Mouse (Mus musculus): ENCODE data around the gene Adgrf3. TPM values are rescaled to one million over a fixed set of nuclear protein-coding genes. Genes with fewer than 3 reads are reported as not detected.
A peak's percentile ranks its signal among the peaks of the same experiment; 100 is the strongest.

Gene Adgrf3
- polyA plus RNA-seq, 1 experiment from 2014 or later = not detected

GRCm38 (mm10) chr5:30155821-30156629, 49.5 kb downstream of the Adgrf3 start:
- peak overlapping the region; percentile 80 for H3K4me2 ChIP-seq (replicated peaks)
- no peaks in the 10 kb centered on the region for H3K36me3 ChIP-seq
- H3K27me3 ChIP-seq = no peaks in the 10 kb centered on the region
- 30% methylated on average over 13 of the region's 13 CpGs for WGBS
- H3K4me3 ChIP-seq = peak overlapping the region; percentile 95
- peak overlapping the region; percentile 84; the same call in 1 of the 2 replicates for H3K27ac ChIP-seq
- H3K4me1 ChIP-seq = peaks cover 22% of the 10 kb centered on the region
- peak overlapping the region; percentile 95 for H3K9ac ChIP-seq
- no peaks in the 10 kb centered on the region for H3K9me3 ChIP-seq
- no peak for ATAC-seq (ENCODE audit: low FRiP score, low read depth)

GRCm38 (mm10) chr5:30155395-30155792, 50.1 kb downstream of the Adgrf3 start:
- Histone ChIP-seq H3K9me3 (no peaks in the 10 kb centered on the region), H3K4me1 (peaks cover 22% of the 10 kb centered on the region), H3K27me3 (no peaks in the 10 kb centered on the region), H3K4me3 (peak overlapping the region; percentile 95), H3K4me2 (replicated peaks) (peak overlapping the region; percentile 80), H3K9ac (peak overlapping the region; percentile 95), H3K36me3 (no peaks in the 10 kb centered on the region), H3K27ac (peak overlapping the region; percentile 84)
- under 1% methylated on average over 31 of the region's 31 CpGs for WGBS
- ATAC-seq (ENCODE audit: low FRiP score, low read depth) = peak; percentile 77

- peaks cover 22% of the 10 kb centered on the region for H3K4me1 ChIP-seq
- 0% methylated on average over 53 of the region's 53 CpGs for WGBS
- peak; percentile 91 for ATAC-seq (ENCODE audit: low FRiP score, low read depth)
- peak within 1 kb of the TSS; percentile 95 for H3K9ac ChIP-seq
- no peaks in the 10 kb centered on the region for H3K9me3 ChIP-seq
- peak within 1 kb of the TSS; percentile 95 for H3K4me3 ChIP-seq
- peak within 1 kb of the TSS; percentile 84 for H3K27ac ChIP-seq
- H3K4me2 ChIP-seq (replicated peaks) = peak within 1 kb of the TSS; percentile 80
- H3K27me3 ChIP-seq = no peaks in the 10 kb centered on the region
- no peaks in the 10 kb centered on the region for H3K36me3 ChIP-seq
Observed at GRCm38 (mm10) chr5:30154474-30155394, 50.8 kb downstream of the Adgrf3 start, which contains the start of the genes Hadha and Hadhb. TSS of gene Hadha (minus strand) at chr5:30155162. TSS of gene Hadhb (plus strand) at chr5:30155248.

- H3K36me3 ChIP-seq = no peaks in the 10 kb centered on the region
- H3K4me3 ChIP-seq = peak overlapping the region; percentile 95
- peak overlapping the region; percentile 95 for H3K9ac ChIP-seq
- ATAC-seq (ENCODE audit: low FRiP score, low read depth) = no peak
- H3K9me3 ChIP-seq = no peaks in the 10 kb centered on the region
- no peak overlapping the region for H3K27ac ChIP-seq
- H3K4me1 ChIP-seq = peaks cover 22% of the 10 kb centered on the region
- H3K27me3 ChIP-seq = no peaks in the 10 kb centered on the region
- H3K4me2 ChIP-seq (replicated peaks) = peak overlapping the region; percentile 80
- WGBS = 22% methylated on average over 4 of the region's 4 CpGs
Observed at GRCm38 (mm10) chr5:30154013-30154412, 51.5 kb downstream of the Adgrf3 start.

GRCm38 (mm10) chr5:30153222-30153621, 52.3 kb downstream of the Adgrf3 start:
- Histone ChIP-seq H3K4me1 (peaks cover 22% of the 10 kb centered on the region), H3K9me3 (no peaks in the 10 kb centered on the region), H3K4me2 (replicated peaks) (peak overlapping the region; percentile 14; the same call in 1 of the 2 replicates), H3K4me3 (no peak overlapping the region), H3K27me3 (no peaks in the 10 kb centered on the region), H3K36me3 (no peaks in the 10 kb centered on the region; the same call in 1 of the 2 replicates), H3K9ac (no peak overlapping the region), H3K27ac (no peak overlapping the region)
- ATAC-seq (ENCODE audit: low FRiP score, low read depth) = no peak
- 87% methylated on average over 2 of the region's 2 CpGs for WGBS

GRCm38 (mm10) chr5:30152413-30152812, 53.1 kb downstream of the Adgrf3 start:
- Histone ChIP-seq H3K9me3 (no peaks in the 10 kb centered on the region), H3K4me1 (peaks cover 22% of the 10 kb centered on the region), H3K9ac (no peak overlapping the region), H3K36me3 (no peaks in the 10 kb centered on the region; the same call in 1 of the 2 replicates), H3K27ac (no peak overlapping the region), H3K27me3 (no peaks in the 10 kb centered on the region), H3K4me3 (no peak overlapping the region), H3K4me2 (replicated peaks) (no peak overlapping the region)
- 75% methylated on average over 1 of the region's 1 CpGs for WGBS
- no peak for ATAC-seq (ENCODE audit: low FRiP score, low read depth)

- Histone ChIP-seq H3K4me1 (peaks cover 22% of the 10 kb centered on the region), H3K27me3 (no peaks in the 10 kb centered on the region), H3K4me3 (no peak overlapping the region), H3K9me3 (no peaks in the 10 kb centered on the region), H3K36me3 (peaks cover under 1% of the 10 kb centered on the region), H3K27ac (no peak overlapping the region), H3K4me2 (replicated peaks) (no peak overlapping the region), H3K9ac (no peak overlapping the region)
- WGBS = 69% methylated on average over 4 of the region's 4 CpGs
- ATAC-seq (ENCODE audit: low FRiP score, low read depth) = no peak
Observed at GRCm38 (mm10) chr5:30152007-30152406, 53.5 kb downstream of the Adgrf3 start.

GRCm38 (mm10) chr5:30148133-30148920, 57.2 kb downstream of the Adgrf3 start:
- WGBS = 88% methylated on average over 5 of the region's 5 CpGs
- ATAC-seq (ENCODE audit: low FRiP score, low read depth) = no peak
- H3K27ac ChIP-seq = no peak overlapping the region
- peaks cover 32% of the 10 kb centered on the region for H3K36me3 ChIP-seq
- peaks cover 8% of the 10 kb centered on the region for H3K4me1 ChIP-seq
- no peak overlapping the region for H3K4me2 ChIP-seq (replicated peaks)
- H3K27me3 ChIP-seq = no peaks in the 10 kb centered on the region
- H3K9me3 ChIP-seq = no peaks in the 10 kb centered on the region
- no peak overlapping the region for H3K4me3 ChIP-seq
- no peak overlapping the region for H3K9ac ChIP-seq

- H3K4me2 ChIP-seq (replicated peaks) = no peak overlapping the region
- peaks cover 4% of the 10 kb centered on the region; the same call in 1 of the 2 replicates for H3K4me1 ChIP-seq
- peaks cover 50% of the 10 kb centered on the region for H3K36me3 ChIP-seq
- H3K27me3 ChIP-seq = no peaks in the 10 kb centered on the region
- H3K9ac ChIP-seq = no peak overlapping the region
- 90% methylated on average over 6 of the region's 6 CpGs for WGBS
- ATAC-seq (ENCODE audit: low FRiP score, low read depth) = no peak
- no peak overlapping the region for H3K27ac ChIP-seq
- H3K4me3 ChIP-seq = no peak overlapping the region
- H3K9me3 ChIP-seq = no peaks in the 10 kb centered on the region
Observed at GRCm38 (mm10) chr5:30146526-30146925, 59.0 kb downstream of the Adgrf3 start.

Measured in limb, embryonic 13.5 days (tissue).